Mouse (Mus musculus): Measurements from ENCODE around the gene Osgepl1.
"Not testable (repeated sequence)": the region's sequence is repeated elsewhere in the genome, so short reads cannot be mapped to it uniquely, and the experiment has no call there.

The Osgepl1 gene

GRCm38 (mm10) chr1:53312989-53313967 is at the start of gene Osgepl1:
Gene Osgepl1, plus strand, starts transcription at chr1:53313624.
- DNase-seq (ENCODE audit: low spot score in 2 of 2): peak; percentile 91

GRCm38 (mm10) chr1:53264958-53265612 is 48.3 kb upstream of the Osgepl1 start:
- not testable (repeated sequence) for DNase-seq (ENCODE audit: low spot score in 2 of 2)

DNA sequence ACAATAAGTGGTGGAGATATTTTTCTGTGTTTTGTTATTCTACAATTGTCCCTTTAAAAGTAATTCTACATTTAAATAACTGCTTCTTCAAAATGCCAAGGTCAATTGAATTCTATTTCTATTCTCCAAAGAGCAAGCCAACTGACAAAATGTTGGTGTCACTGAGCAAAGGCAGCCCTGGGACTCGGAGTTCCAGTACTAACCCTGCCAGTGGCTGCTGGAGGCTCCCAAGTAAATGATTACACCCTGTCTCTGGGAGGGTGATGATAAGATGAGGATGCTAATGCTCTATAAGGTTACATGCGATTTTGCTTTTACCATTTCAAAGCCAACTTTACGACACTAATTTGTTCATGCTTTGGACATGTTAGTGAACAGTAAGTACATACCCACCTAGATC is 43.5 kb upstream of the Osgepl1 start:
- DNase-seq (ENCODE audit: low spot score in 2 of 2): no peak

- peak; percentile 47 to 57 for DNase-seq (ENCODE audit: low spot score in 2 of 2)
Observed at GRCm38 (mm10) chr1:53272646-53273045, 40.8 kb upstream of the Osgepl1 start.

DNA sequence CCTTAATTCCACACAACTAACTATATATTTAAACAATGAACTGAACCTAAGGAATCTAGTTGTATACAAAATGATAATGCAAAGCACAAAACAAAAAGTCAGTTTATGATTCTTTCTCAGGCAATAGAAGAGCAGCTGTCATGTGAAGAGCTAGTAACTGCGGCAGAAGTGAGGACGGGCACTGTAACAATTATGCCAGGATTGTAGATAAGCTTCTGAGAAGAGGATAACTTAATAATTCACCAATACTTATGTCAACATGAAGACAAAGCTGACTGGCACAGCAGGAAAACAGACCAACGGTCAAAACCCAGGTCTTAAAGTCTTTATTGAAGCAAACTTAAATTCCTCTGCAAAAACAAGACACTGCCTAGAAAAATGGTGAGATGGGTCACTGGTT is 22.2 kb upstream of the Osgepl1 start:
- no peak for DNase-seq (ENCODE audit: low spot score in 2 of 2)

GRCm38 (mm10) chr1:53296581-53297383 is 16.6 kb upstream of the Osgepl1 start, which contains the start of the genes Pms1, Ormdl1 and Gm28778:
Gene Pms1, minus strand, starts transcription at chr1:53297018.
Gene Ormdl1, plus strand, starts transcription at chr1:53297095.
Gene Gm28778, plus strand, starts transcription at chr1:53297111.
- peak; percentile 95 to 96 for DNase-seq (ENCODE audit: low spot score in 2 of 2)

- DNase-seq (ENCODE audit: low spot score in 2 of 2): no peak
Observed at GRCm38 (mm10) chr1:53300506-53300905, 12.9 kb upstream of the Osgepl1 start.

DNA sequence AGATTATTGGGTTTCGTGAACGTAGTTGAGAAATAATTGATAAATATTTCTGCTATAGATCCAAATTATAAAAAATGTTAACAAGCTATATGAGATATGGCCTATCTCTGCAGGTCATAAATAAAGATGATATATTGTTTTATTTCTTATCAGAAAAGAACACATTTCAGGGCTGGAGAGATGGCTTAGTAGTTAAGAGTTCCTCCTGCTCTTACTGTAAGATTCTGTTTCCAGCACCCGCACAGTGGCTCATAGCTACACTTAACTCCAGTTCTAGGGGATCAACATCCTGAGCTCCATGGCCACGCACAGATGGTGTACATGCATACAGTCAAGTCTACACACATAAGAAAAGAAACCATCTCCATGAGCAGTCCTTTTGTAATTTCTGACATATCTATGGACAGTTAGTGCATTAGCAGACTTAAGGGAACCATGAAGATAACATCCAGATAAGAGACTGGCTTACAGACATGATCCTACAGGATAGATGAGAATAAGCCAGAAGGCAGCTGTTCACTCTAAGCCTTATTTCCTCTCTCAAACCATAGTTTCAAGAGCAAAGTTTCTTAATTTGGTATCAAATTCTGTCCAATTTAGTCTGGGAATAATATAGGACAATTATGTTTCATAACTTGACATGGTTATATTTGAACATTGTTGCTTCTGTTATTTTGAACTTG is 8.4 kb downstream of the Osgepl1 start:
- no peak for DNase-seq (ENCODE audit: low spot score in 2 of 2)

GRCm38 (mm10) chr1:53323254-53323653 is 9.8 kb downstream of the Osgepl1 start:
- DNase-seq (ENCODE audit: low spot score in 2 of 2): no peak

GRCm38 (mm10) chr1:53324277-53324676 is 10.9 kb downstream of the Osgepl1 start:
- DNase-seq (ENCODE audit: low spot score in 2 of 2): no peak

DNA sequence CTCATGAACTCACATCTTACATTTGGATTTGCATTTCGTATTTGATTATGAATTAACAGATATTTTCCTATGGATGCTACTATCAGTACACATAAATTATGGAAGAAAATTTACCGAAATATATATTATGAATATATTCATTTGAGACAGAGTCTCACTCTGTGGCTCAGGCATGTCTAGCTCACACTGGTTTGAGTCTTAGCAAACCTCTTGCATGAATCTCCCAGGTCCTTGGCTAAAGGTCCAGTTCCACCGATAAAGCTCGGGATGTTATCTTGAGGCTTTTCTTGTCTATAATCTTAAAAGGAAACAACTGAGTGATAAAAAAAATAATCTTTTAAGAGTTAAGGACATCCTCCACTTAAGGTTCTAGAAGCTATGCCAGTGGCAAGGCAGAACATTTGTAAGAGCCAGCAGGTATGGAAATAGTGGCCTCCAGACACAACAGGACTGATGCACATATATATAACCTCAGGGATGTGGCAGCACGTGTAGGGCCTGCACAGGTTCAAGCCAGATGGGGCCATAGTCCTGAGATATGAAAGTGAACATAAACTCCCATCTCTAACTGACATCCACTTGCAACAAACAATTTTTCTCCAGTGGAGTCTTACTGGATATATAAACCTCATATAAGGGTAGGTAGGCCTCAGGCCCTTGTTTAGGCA is 11.5 kb downstream of the Osgepl1 start:
- no peak for DNase-seq (ENCODE audit: low spot score in 2 of 2)

GRCm38 (mm10) chr1:53333527-53333926 is 20.1 kb downstream of the Osgepl1 start:
- not testable (repeated sequence) for DNase-seq (ENCODE audit: low spot score in 2 of 2)

DNA sequence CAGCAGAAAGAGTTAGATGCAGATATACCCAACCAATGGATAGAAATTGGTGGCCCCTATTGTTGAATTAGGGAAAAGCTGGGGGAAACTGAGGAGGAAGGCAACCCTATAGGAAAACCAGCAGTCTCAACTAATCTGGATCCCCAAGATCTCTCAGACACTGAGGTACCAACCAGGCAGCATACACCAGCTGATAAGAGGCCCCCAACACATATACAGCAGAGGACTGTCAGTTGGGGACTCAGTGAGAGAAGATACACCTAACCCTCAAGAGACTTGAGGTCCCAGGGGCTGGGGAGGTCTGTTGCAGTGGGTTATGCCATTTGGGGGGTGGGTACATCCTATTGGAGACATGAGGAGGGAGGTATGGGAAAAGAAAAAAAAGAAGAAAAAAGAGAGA is 22.0 kb downstream of the Osgepl1 start:
- no peak for DNase-seq (ENCODE audit: low spot score in 2 of 2)

GRCm38 (mm10) chr1:53337403-53337802 is 24.0 kb downstream of the Osgepl1 start:
- not testable (repeated sequence) for DNase-seq (ENCODE audit: low spot score in 2 of 2)

DNA sequence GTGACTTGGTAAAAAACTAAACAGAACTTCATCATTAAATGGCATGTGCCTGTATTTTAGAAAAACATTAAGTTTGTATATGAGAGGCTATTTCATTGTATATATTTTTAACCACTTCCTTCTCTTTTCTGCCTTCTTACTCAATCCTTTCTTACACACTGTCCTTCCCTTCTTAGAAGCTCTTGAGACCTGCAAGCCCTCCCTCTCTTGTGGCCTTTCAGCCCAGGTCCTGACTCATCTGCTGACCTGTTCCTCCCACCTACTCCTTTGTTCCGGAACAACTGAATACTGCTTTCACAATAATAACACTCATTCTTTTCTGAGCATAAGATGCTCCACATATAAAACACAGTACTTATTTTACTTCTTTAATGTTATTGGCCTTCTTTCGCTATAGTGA is 27.6 kb downstream of the Osgepl1 start:
- no peak for DNase-seq (ENCODE audit: low spot score in 2 of 2)

DNA sequence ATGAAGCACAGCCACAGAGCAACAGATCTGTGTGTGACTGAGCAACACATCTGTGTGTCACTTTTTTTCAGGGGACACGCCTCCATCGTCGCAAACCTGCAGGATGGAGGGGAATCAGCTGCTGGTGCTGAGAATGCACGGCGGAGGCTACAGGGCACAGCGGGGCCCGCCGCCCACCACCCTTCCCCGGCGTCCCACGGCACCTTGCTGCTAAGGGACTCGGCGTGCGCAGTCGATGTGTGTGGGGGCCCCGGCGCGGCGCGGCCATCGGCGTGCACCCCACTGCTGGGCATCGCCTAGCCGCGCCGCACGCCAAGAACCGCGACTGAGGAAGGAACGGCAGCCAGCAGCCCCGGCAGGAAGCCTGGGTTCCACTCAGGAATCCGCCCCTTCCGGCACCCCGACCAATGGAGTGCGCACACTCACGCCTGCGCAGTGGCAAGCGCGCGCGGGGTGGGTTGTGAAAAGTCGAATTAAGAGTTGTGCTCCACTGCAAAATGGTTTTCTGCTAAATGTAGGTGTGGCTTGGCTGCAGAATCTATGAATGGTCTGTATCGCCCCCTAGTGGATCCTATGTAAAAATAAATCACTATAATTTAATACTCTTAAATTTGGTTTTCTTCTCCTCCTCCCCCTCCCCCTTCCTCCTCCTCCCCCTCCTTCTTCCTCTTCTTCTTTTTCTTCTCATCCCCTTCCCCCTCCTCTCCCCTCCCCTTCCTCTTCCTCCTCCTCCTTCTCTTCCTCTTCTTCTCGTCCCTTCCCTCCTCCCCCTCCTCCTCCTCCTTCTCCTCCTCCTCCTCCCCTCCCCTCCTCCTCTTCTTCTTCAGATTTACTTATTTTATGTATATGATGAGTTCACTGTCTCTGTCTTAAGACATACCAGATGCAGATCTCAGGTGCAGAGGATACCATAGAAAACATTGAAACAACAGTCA is 39.2 kb downstream of the Osgepl1 start, which contains the start of the genes Asdurf, Gm28551 and Asnsd1:
Gene Asdurf, minus strand, starts transcription at position 293 of the 935 bp plus-strand sequence.
Gene Gm28551, minus strand, starts transcription at position 341 of the 935 bp plus-strand sequence.
Gene Asnsd1, minus strand, starts transcription at position 426 of the 935 bp plus-strand sequence.
- DNase-seq (ENCODE audit: low spot score in 2 of 2): peak; percentile 98

DNA sequence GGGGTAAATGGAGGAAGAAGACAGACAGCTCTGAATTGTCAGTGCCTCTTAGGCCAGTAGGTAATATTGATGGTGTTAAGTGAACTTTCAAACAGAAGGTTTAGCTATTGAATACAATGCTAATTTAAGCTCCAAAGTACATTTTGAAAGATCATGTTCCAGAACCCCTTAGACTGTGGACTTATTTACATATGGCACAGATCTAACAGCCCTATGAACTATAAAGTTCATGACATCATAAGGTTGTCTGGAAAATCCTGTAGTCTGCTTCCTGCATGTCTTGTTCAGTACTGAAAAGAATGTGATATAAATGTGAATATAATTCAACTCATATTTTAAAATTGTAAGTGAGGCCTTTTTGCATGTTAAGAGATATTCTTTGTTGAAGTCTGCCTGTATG is 45.6 kb downstream of the Osgepl1 start:
- DNase-seq (ENCODE audit: low spot score in 2 of 2): no peak

Data from right cerebral cortex, postnatal 10 days (tissue).